Mouse (Mus musculus) kidney, postnatal 0 days (tissue): ENCODE measurements around the gene Plod1. TPM values are rescaled to one million over a fixed set of nuclear protein-coding genes. Genes with fewer than 3 reads are reported as not detected.

Experiments used
- ATAC-seq: fragments of 200-750 bp; cut with Nextera tagmentation; replicated peaks from 2 replicates; pipeline ENCODE4 v1.8.0; 2017; ENCODE audit warnings: low read depth, moderate number of reproducible peaks, moderate TSS enrichment, moderate library complexity; ENCODE audit not compliant: low FRiP score
- DNase-seq: peaks from one replicate; pipeline ENCODE4 v3.0.0-alpha.2; 2016; ENCODE audit warnings: low spot score
- H3K27ac ChIP-seq: fragments of 300-500 bp; sonication (generic); 2 replicates; pipeline ENCODE4 v1.5.1; 2014; ENCODE audit warnings: mild to moderate bottlenecking
- H3K27me3 ChIP-seq: fragments of 300-500 bp; sonication (generic); 2 replicates; pipeline ENCODE4 v1.6.1; 2014; ENCODE audit warnings: low read length, mixed read lengths; ENCODE audit not compliant: insufficient read depth
- H3K36me3 ChIP-seq: fragments of 300-500 bp; sonication (generic); 2 replicates; pipeline ENCODE4 v1.6.1; 2014; ENCODE audit warnings: low read length, mixed read lengths; ENCODE audit not compliant: insufficient read depth
- H3K4me1 ChIP-seq: fragments of 300-500 bp; sonication (generic); replicated peaks from 2 replicates; pipeline ENCODE4 v1.6.1; 2014; ENCODE audit warnings: antibody characterized with exemption, low read length, mixed read lengths; ENCODE audit not compliant: insufficient read depth
- H3K4me2 ChIP-seq: fragments of 300-500 bp; sonication (generic); 2 replicates; pipeline ENCODE4 v1.6.1; 2014; ENCODE audit warnings: mild to moderate bottlenecking, low read length, moderate library complexity, mixed read lengths
- H3K4me3 ChIP-seq: fragments of 300-500 bp; sonication (generic); replicated peaks from 2 replicates; pipeline ENCODE4 v1.5.1; 2014; ENCODE audit warnings: low read depth, low read length
- H3K9ac ChIP-seq: fragments of 300-500 bp; sonication (generic); 2 replicates; pipeline ENCODE4 v1.6.1; 2014; ENCODE audit warnings: low read depth, low read length
- H3K9me3 ChIP-seq: fragments of 300-500 bp; sonication (generic); replicated peaks from 2 replicates; pipeline ENCODE4 v1.6.1; 2016; ENCODE audit warnings: low read length, inconsistent platforms, mixed read lengths
- CTCF ChIP-seq: IDR thresholded peaks from 2 replicates; pipeline ENCODE4 v1.5.1; 2016; ENCODE audit warnings: antibody characterized with exemption, low read depth, mild to moderate bottlenecking, moderate library complexity
- WGBS: fragments of 180-500 bp; shearing (Covaris S2); extraction: QIAGEN DNeasy Blood & Tissue Kit; methylation state at CpG from one replicate; pipeline ENCODE4 v1.1.7; 2014; 5-methylcytosine and 5-hydroxymethylcytosine counted together
- polyA plus RNA-seq: library from polyadenylated mRNA; unstranded; fragments of >200 nt; fragmentation: Nextera tagmentation; extraction: Ambion mirVana; gene quantifications from 2 replicates; pipeline ENCODE4 v1.2.1, GENCODE M21; 2015

Gene Plod1
- polyA plus RNA-seq, 1 experiment from 2014 or later, result 38.1 TPM

DNA sequence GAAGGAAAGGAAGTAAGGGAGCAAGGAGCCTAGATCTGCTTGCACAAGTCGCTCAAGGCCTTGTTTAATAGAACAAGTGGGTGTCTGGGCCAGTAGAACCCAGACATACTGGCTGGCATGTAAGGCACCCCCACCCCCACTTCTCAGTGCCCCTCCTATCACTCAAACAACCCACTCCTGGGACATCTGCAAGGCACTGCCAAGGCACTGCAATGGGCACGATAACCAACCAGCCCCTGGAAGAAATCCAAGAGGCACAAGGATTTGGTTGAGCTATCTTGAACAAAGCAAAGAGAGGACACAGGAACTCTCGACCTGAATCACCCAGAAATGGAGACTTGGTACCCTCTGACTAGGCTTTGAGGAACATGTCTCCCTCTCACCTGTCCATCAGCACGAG lies 48.3 kb downstream of the Plod1 start:
- ATAC-seq (no peak), DNase-seq (no peak)
- no peaks in the 10 kb centered on the region for H3K27me3 ChIP-seq
- no peak for TF ChIP-seq CTCF
- no peak overlapping the region for H3K27ac ChIP-seq
- H3K9me3 ChIP-seq, result no peaks in the 10 kb centered on the region
- 91% methylated on average over 4 of the region's 4 CpGs for WGBS
- H3K4me2 ChIP-seq, result no peak overlapping the region
- H3K9ac ChIP-seq, result no peak overlapping the region
- no peak overlapping the region for H3K4me3 ChIP-seq
- no peaks in the 10 kb centered on the region for H3K4me1 ChIP-seq
- H3K36me3 ChIP-seq, result peaks cover 66% of the 10 kb centered on the region

DNA sequence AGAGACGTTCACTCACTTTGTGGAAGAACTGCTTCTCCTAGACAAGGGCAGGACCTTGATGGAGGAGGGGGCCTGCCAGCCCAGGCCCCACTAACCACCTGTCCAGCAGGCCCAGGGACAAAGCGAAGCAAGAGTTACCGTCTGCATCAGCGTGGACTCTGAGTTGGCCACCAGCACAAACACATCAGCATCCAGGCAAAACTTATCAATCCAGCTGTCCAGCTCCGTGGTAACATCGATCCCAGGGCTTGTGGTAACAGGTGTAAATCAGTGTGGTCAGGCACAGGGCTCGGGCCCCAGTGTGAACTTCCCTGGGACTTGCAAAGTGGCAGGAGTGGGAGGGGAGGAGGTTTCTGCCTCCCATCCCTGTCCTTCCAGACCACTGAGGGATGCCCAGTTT lies 49.3 kb downstream of the Plod1 start:
- no peak for TF ChIP-seq CTCF
- DNase-seq, result no peak

DNA sequence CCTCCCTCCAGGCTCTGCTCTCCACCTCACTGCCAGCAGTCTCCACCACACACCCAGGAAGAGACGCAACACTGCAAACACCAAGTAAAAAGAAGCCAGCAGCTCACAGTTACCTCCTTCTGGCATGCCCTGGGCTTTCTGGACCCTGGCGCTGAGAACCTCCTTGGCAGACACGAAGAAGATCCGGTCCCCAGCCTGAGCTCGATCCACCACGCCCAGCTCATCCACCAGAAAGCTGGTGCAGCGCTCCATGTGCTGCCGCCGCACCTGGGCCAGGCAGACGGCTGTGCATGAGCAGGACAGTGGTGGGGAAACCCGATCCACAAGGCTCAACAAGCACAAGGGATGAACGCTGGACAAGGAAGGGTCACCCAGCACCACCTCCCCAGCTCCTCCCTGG lies 50.4 kb downstream of the Plod1 start:
- Histone ChIP-seq H3K4me1 (no peaks in the 10 kb centered on the region), H3K4me2 (no peak overlapping the region), H3K9me3 (no peaks in the 10 kb centered on the region), H3K36me3 (peaks cover 79% of the 10 kb centered on the region), H3K4me3 (no peak overlapping the region), H3K9ac (no peak overlapping the region), H3K27ac (no peak overlapping the region), H3K27me3 (no peaks in the 10 kb centered on the region)
- no peak for TF ChIP-seq CTCF
- ATAC-seq (no peak), DNase-seq (no peak)
- 88% methylated on average over 12 of the region's 12 CpGs for WGBS

More for the DNA sequence above, 49.3 kb downstream of the Plod1 start:
- H3K9ac ChIP-seq, result no peak overlapping the region
- no peaks in the 10 kb centered on the region for H3K4me1 ChIP-seq
- H3K4me2 ChIP-seq, result no peak overlapping the region
- H3K27me3 ChIP-seq, result no peaks in the 10 kb centered on the region
- H3K9me3 ChIP-seq, result no peaks in the 10 kb centered on the region
- H3K27ac ChIP-seq, result no peak overlapping the region
- no peak for ATAC-seq
- 92% methylated on average over 7 of the region's 7 CpGs for WGBS
- H3K36me3 ChIP-seq, result peaks cover 75% of the 10 kb centered on the region
- H3K4me3 ChIP-seq, result no peak overlapping the region

DNA sequence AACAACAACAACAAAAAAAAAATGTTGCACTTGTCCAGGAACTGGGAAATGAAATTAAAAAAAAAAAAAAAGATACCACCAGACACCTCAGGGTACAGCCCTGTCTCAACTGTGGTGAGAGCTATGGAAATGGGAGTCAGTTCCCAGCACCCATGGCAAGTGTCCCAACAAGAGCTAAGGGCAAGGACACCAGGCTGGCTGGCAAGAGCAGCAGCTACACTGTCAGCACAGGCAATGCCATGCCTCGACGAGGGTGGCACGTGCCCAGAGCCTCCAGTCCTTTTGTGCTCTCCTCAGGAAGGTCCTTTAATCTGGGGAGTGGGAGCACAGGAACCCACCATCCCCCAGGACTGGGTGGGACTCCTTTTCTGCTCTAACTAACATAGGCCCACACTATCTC lies 52.4 kb downstream of the Plod1 start:
- WGBS, result 92% methylated on average over 3 of the region's 3 CpGs
- TF ChIP-seq CTCF, result no peak
- H3K4me1 ChIP-seq, result no peaks in the 10 kb centered on the region
- DNase-seq, result no peak
- H3K9me3 ChIP-seq, result no peaks in the 10 kb centered on the region
- no peak overlapping the region for H3K4me3 ChIP-seq
- no peak overlapping the region for H3K4me2 ChIP-seq
- no peak overlapping the region for H3K27ac ChIP-seq
- no peak overlapping the region for H3K9ac ChIP-seq
- peaks cover 73% of the 10 kb centered on the region for H3K36me3 ChIP-seq
- no peak for ATAC-seq
- H3K27me3 ChIP-seq, result no peaks in the 10 kb centered on the region

DNA sequence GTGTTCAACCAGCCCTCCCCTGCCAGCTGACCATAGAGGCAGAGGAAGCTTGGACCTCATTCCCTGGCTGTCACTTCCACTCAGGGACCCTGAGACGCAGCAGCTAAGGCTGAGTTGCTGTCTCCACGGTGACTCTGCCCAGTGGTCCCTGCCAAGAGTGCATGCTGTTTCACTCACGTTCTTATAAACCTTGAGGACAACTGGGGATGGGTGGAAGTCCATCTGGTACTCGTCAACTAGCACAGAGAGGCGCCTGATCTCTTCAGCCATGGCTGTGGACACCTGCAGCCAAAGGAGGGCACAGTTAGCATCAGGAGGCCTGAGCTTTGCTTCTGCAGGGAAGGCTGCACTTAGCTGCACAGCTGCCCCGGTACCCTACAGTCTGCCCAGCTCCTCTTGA lies 53.5 kb downstream of the Plod1 start:
- Histone ChIP-seq H3K27ac (no peak overlapping the region), H3K4me1 (no peaks in the 10 kb centered on the region), H3K4me2 (no peak overlapping the region), H3K9ac (no peak overlapping the region), H3K9me3 (no peaks in the 10 kb centered on the region), H3K4me3 (no peak overlapping the region), H3K36me3 (peaks cover 71% of the 10 kb centered on the region), H3K27me3 (no peaks in the 10 kb centered on the region)
- ATAC-seq, result no peak
- no peak for TF ChIP-seq CTCF
- DNase-seq, result no peak
- 78% methylated on average over 6 of the region's 6 CpGs for WGBS

- Histone ChIP-seq H3K4me2 (no peak overlapping the region), H3K27me3 (no peaks in the 10 kb centered on the region), H3K36me3 (peaks cover 66% of the 10 kb centered on the region), H3K4me3 (no peak overlapping the region), H3K9ac (no peak overlapping the region), H3K9me3 (no peaks in the 10 kb centered on the region), H3K27ac (no peak overlapping the region), H3K4me1 (no peaks in the 10 kb centered on the region)
- 98% methylated on average over 7 of the region's 7 CpGs for WGBS
- ATAC-seq (no peak), DNase-seq (no peak)
- TF ChIP-seq CTCF, result no peak
Measured at GRCm38 (mm10) chr4:147881792-147882191, 54.8 kb downstream of the Plod1 start.

GRCm38 (mm10) chr4:147879865-147880264 lies 56.7 kb downstream of the Plod1 start:
- H3K36me3 ChIP-seq, result peaks cover 67% of the 10 kb centered on the region
- no peaks in the 10 kb centered on the region for H3K9me3 ChIP-seq
- ATAC-seq (peak; percentile 53), DNase-seq (no peak)
- no peaks in the 10 kb centered on the region for H3K27me3 ChIP-seq
- 61% methylated on average over 5 of the region's 5 CpGs for WGBS
- H3K4me1 ChIP-seq, result no peaks in the 10 kb centered on the region
- H3K4me2 ChIP-seq, result no peak overlapping the region
- H3K4me3 ChIP-seq, result no peak overlapping the region
- no peak overlapping the region for H3K9ac ChIP-seq
- no peak overlapping the region for H3K27ac ChIP-seq
- TF ChIP-seq CTCF, result no peak
